Mouse (Mus musculus) 3134 (cell line): ENCODE measurements at regions not wholly inside any gene's neighbourhood (a gene's known extent, or its start where the extent isn't known, plus 50 kb on each side); places are given as distances from the start of the nearest gene placed in this dataset.

Source experiments
- DNase-seq: peaks from one replicate; pipeline ENCODE4 v3.0.0-alpha.2; 2011; ENCODE audit warnings: low spot score; ENCODE audit not compliant: insufficient read length; ENCODE audit errors: extremely low read depth

DNA sequence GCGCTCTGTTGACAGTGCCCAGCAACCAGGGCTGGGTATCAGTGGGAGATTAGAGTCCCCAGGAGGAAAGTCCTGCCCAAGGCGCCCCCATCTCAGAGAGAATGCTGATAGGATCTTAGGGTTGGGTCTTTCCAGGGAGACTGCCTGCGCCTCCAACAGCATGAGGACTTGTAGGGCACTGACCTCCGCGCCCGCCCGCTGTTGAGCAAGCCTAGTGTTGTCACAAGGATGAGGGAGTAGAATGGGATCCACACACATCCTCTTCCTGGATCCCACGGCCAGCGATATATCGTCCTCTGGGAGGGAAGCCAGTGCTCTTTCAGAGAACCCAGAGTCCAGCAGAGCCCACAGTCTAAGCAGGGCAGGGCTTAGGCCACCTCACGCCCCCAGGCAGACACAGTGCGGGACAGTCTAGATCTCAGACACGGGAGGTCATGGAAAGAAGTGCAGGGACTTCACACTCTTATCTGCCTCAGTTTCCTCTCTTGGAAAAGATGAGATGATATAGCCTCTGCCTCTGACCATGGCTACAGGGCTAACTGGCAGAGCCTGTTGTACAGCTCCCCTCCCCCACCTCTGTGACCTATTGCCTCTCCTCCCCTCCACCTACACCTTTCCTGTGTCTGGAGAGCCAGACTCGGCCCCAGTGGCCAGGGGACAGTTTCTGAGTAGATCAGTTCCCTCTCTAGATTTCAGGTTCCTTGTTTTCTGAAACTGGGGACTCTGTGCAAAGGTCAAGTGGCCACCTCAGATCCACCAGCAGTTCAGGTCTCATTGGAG, 52.0 kb upstream of the Dusp5 start:
- no peak for DNase-seq

DNA sequence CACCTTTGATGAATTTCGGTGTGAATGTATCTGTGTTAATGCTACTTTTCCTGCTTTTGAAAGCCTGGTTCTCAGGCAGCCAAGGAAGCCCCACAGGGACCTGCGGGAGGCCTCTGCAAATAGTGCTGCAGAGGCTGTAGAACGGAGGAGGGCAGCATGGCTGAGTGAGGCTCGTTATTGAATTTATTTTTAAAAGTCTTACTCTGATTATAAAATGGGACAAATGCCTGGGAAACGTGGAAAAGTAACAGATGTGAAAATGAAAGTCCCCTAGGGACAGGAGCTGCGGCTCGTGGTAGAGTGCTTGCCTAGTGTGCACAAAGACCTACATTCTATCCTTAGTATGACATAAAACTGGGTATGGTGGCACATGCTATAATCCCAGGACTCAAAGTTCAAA, 59.7 kb upstream of the Dusp5 start:
- DNase-seq, result no peak

DNA sequence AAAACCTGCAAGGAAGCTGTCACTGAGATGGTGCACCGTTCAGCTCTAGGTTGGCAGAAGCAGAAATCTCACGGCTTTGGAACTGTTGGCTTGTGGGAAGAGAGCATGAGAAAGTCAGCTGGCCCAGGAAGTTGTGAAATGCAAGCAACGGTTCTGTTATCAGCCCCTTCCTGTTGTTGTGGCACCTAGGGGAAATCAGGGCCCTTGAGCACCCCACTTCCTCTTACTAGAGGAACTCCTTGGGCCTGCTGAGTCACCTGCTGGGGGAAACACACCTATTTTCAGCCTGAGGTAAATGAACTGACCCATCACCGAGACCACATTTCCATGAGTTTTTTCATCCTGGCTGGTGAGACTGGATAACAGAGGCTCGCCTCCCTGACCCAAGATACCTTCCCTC, 64.2 kb upstream of the Dusp5 start:
- no peak for DNase-seq

DNA sequence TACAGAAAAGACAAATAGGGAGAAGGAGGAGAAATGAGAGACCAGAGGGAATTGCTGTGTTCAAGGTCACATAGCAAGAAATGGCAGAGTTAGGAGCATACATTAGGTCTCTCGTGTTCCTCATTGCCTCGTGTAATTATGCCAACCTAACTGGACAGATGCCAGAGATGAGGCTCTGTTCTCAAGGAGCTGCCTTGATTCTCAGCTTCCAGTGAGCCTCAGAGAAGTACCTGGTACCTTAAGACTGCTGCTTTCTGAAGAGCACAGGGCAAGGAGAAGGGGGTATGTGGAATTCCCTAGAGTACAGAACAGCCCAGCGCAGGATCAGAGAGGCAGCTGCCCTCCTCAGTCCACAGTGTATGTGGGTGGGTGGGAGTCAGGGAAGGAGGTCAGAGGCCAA, 64.8 kb upstream of the Dusp5 start:
- no peak for DNase-seq

- DNase-seq, result no peak
Measured at GRCm38 (mm10) chr19:53461025-53462015, 67.6 kb upstream of the Dusp5 start.

DNA sequence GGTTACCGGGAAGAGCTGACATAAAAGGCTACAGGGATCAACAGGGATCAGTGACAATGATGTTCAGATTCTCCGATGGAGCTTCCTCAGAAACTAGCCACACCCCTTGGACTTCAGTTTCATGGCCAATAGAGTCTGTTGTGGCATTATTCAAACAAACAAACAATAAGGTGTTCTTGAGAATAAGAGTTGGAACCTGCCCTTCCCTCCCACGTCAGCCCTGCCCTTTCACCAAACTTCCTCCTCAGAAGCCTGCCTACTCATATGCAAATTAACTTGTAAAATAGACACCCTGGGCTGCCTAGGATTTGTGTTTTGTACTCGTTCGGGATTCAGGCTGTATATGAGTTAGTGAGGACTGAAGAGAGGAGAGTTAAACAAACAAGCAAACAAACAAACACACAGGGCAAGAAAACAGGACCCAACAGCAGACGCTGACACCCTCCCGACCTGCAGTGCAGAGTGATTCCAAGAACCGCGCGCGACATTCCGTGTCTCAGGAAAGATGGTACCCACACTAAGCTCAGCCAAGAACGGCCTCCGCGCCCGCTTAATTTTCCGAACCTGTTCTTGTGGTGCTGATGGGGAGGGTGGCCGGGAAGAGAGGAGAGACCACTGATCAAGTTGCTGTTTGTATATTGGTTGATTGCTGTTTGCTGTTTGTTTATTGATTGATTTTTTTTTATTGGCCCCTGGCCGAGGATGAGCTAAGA, 68.4 kb upstream of the Dusp5 start:
- DNase-seq, result no peak

- no peak for DNase-seq
Measured at GRCm38 (mm10) chr19:53459407-53459788, 69.0 kb upstream of the Smndc1 start.

DNA sequence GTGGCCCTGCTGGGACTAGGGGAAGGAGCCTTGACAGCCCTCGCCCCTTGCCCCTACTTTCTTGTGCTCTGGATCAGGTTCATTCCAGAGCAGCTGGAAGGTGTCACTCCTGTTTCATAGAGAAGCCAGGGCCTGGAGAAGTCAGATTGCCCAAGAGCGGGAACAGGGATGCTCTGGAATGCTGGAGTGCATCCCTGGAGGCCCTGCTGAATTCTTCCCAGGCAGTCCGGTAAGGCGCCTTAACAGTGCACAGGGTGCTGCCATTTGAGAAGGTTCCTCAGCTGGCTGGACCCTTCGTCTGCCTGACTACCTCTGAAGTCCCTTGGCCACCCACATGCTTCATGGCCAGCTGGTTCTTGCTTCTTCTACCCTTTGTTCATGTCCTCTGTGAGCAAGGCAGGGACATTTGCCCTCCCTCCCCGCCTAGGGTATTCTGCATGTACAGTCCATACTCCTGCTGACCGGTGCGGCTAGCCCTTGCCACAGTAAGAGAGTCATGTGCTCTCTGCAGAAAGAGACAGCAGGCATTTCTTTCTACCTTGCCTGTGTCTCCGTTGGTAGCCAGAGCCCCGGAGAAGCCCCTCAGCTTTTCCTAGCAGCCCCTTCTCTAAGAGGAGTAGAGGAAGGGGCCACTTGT, 68.5 kb upstream of the Smndc1 start:
- DNase-seq, result no peak

- DNase-seq, result no peak
Measured at GRCm38 (mm10) chr19:53456681-53457080, 66.3 kb upstream of the Smndc1 start.

GRCm38 (mm10) chr19:53454571-53454970, 64.2 kb upstream of the Smndc1 start:
- no peak for DNase-seq

GRCm38 (mm10) chr19:53454059-53454458, 63.7 kb upstream of the Smndc1 start:
- no peak for DNase-seq

DNA sequence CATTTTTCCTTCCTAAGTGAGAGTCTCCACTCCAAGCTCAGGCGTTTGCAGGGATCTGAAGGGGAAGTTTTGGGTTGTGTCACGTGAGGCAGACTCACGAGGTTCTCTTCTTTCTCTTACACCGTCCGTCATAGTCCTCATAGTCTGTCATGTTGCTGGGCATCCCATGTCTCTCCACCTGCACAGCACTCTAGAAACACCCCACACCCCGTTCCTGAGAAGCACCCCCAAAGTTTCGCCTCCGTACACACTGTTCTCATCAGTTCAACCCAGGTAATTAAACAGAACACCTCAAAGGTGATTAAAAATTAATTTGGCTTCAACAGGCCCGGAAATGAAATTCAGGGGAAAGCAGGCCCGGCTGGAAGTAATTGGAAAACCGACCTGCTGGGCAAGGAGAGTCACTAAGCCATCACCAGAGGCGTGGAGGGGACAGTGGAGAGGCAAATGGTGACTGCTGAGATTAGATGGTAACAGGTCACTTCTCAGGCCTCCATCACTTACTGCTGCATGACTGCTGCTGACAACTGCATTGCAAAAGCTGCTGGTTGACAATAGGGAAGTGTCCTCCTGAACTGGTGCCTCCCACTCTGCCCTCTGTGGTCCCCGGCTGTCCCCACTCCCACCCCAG, 63.1 kb upstream of the Smndc1 start:
- DNase-seq, result no peak

DNA sequence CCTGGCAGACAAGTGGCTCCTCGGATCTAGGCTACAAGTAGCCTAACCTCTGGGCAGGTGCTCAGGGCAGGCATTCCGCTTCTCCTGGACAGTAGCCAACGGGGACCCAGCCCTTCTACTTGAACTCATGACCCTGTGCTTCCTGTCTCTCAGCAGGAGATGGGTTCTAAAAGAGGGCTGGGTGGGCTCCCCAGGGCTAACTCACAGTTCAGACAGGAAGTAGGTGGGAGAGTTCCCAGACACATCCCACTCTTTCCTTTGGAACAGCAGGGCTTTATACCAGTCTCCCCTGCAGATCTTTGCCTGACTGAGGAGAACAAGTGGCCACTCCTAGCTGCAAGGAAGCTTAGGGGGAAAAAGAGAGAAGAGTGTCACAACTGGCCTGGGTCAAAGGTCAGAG, 62.0 kb upstream of the Smndc1 start:
- DNase-seq, result no peak

DNA sequence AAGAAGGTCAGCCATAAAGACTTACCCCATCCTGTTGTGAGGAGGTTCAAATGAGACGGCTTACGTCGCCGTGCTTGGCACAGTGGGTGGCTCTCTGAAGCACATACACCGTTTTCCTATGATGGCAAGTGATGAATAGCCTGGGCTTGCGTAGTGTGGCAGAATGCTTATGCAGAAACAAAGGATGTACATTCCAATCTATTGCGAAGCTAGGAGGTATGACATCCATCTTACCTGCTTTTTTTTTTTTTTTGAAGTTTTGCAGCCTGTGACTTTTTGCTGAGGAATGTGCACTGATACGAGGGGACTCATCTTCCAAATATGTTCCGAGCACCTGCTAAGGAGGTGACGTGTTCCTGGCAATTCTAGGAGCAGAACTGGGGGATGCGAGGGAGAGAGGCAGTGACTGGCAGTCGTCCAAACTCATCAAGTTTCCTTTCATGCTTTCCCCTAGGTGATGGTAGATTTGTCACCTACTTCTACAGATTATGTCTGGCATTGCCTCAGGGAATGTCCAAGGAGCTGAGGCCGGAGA, 61.1 kb upstream of the Smndc1 start:
- DNase-seq, result peak; percentile 32

DNA sequence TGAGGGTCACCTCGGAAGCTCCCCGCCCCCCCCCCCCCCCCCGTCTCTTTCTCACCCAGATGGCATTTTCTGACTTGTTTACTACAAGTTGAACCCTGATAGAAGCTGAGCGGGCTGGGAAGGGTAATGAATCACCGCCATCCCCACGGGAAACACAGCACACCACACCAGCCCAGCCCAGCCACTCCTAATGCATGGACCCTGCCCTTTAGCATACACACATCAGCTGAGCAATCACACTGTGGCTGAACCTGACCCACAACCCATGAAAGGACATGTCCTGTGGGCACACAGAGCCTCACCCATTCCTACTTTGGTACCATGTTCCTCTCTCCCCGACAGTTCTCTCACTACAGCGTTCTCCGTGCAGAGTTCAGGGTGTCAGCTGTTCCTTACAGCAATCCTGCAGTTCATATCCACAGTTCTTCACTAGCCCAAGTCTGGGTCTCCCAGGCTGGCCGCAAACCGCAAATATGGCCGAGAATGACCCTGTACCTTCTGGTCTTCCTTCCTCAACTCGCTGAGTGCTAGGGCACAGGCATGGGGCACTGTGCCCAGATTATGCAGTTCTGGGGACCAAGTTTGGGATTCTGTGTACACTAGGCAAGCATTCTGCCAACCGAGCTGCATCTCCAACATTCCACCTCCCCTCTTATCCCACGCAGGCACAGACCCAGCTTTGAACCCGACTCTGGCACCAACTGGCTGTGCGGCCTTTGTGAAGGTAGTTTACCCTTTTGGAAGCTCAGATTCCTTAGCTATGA, 60.4 kb upstream of the Smndc1 start:
- DNase-seq, result peak; percentile 54

GRCm38 (mm10) chr19:53449137-53449783, 58.9 kb upstream of the Smndc1 start:
- DNase-seq, result no peak

DNA sequence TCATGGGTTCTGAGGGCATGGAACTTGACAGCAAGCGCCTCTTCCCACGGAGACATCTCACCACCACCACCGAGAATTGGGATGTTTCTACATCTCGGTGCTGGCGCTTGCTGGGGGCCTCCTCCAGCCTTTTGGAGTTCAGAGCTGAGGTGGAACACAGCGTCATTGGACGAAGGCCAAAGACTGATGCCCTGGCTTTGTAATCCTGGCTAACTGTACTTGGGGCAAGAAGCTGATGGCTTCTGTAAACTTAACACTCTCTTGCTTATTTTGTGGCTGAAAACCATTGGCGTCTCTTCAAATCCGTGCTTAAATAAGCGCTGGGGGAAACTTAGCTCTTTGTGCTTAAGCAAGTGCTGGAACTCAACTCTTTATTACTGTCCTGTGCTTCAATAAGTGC, 57.8 kb upstream of the Smndc1 start:
- DNase-seq, result no peak

GRCm38 (mm10) chr19:53447754-53448153, 57.4 kb upstream of the Smndc1 start:
- no peak for DNase-seq

DNA sequence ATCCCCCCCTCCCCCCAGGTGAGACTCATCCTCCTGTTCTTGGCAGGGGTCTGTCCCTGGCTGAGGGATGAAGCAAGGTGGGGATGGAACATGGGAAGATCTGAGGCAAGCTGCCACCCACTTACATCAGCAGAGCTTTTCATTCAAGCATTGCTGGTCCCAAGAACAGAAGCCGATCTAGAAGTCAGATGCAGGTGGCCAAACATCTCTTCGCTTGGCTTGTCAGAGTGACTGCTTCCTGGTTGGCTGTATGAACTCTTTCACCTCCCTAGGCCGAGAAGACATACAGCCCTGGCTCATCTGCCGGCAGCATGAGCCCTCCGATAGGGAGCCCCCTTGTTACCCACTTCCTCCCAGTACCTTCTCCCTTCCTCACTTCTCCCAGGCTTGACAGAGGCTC, 55.8 kb upstream of the Smndc1 start:
- DNase-seq, result no peak
